Mouse (Mus musculus): ENCODE measurements around the gene Tnpo1. TPM values are rescaled to one million over a fixed set of nuclear protein-coding genes. Genes with fewer than 3 reads are reported as not detected.

Tnpo1 gene
- polyA plus RNA-seq, 1 experiment from 2014 or later = 24.5 TPM

- Histone ChIP-seq H3K4me1 (replicated peaks; ENCODE audit: control insufficient read depth, insufficient read depth, low read length) (no peaks in the 10 kb centered on the region), H3K27me3 (replicated peaks; ENCODE audit: control insufficient read depth, insufficient read depth, low read length) (no peaks in the 10 kb centered on the region), H3K4me2 (replicated peaks; ENCODE audit: low read depth) (no peak overlapping the region), H3K27ac (ENCODE audit: low read depth, low read length) (no peak overlapping the region), H3K9me3 (ENCODE audit: control insufficient read depth) (no peaks in the 10 kb centered on the region), H3K36me3 (ENCODE audit: control insufficient read depth, insufficient read depth) (peaks cover 3% of the 10 kb centered on the region; the same call in 1 of the 2 replicates), H3K9ac (ENCODE audit: low read depth, low read length) (no peak overlapping the region), H3K4me3 (ENCODE audit: low read depth, low read length) (no peak overlapping the region)
- TF ChIP-seq CTCF (IDR thresholded peaks at IDR 0.05; ENCODE audit: low read depth) = no peak
- ATAC-seq = no peak
- 43% methylated on average over 3 of the region's 3 CpGs for WGBS
Measured at GRCm38 (mm10) chr13:98922806-98923205, 3.4 kb downstream of the Tnpo1 start.

GRCm38 (mm10) chr13:98921276-98921675 lies 4.9 kb downstream of the Tnpo1 start:
- WGBS = 87% methylated on average over 7 of the region's 7 CpGs
- H3K4me1 ChIP-seq (replicated peaks; ENCODE audit: control insufficient read depth, insufficient read depth, low read length) = no peaks in the 10 kb centered on the region
- no peak overlapping the region for H3K27ac ChIP-seq (ENCODE audit: low read depth, low read length)
- H3K4me3 ChIP-seq (ENCODE audit: low read depth, low read length) = no peak overlapping the region
- TF ChIP-seq CTCF (IDR thresholded peaks at IDR 0.05; ENCODE audit: low read depth) = no peak
- no peaks in the 10 kb centered on the region for H3K9me3 ChIP-seq (ENCODE audit: control insufficient read depth)
- peaks cover 3% of the 10 kb centered on the region; the same call in 1 of the 2 replicates for H3K36me3 ChIP-seq (ENCODE audit: control insufficient read depth, insufficient read depth)
- no peak overlapping the region for H3K4me2 ChIP-seq (replicated peaks; ENCODE audit: low read depth)
- H3K27me3 ChIP-seq (replicated peaks; ENCODE audit: control insufficient read depth, insufficient read depth, low read length) = no peaks in the 10 kb centered on the region
- ATAC-seq = no peak
- no peak overlapping the region for H3K9ac ChIP-seq (ENCODE audit: low read depth, low read length)

GRCm38 (mm10) chr13:98920300-98920699 lies 5.9 kb downstream of the Tnpo1 start:
- Histone ChIP-seq H3K4me3 (ENCODE audit: low read depth, low read length) (no peak overlapping the region), H3K27ac (ENCODE audit: low read depth, low read length) (no peak overlapping the region), H3K9ac (ENCODE audit: low read depth, low read length) (no peak overlapping the region), H3K27me3 (replicated peaks; ENCODE audit: control insufficient read depth, insufficient read depth, low read length) (no peaks in the 10 kb centered on the region), H3K4me1 (replicated peaks; ENCODE audit: control insufficient read depth, insufficient read depth, low read length) (0 out of 2 replicates have a peak, but pooled peaks cover 3% of the 10 kb centered on the region), H3K9me3 (ENCODE audit: control insufficient read depth) (no peaks in the 10 kb centered on the region), H3K4me2 (replicated peaks; ENCODE audit: low read depth) (no peak overlapping the region), H3K36me3 (ENCODE audit: control insufficient read depth, insufficient read depth) (peaks cover 3% of the 10 kb centered on the region; the same call in 1 of the 2 replicates)
- WGBS = 65% methylated on average over 3 of the region's 3 CpGs
- ATAC-seq = no peak
- TF ChIP-seq CTCF (IDR thresholded peaks at IDR 0.05; ENCODE audit: low read depth) = no peak

GRCm38 (mm10) chr13:98919695-98920094 lies 6.5 kb downstream of the Tnpo1 start:
- TF ChIP-seq CTCF (IDR thresholded peaks at IDR 0.05; ENCODE audit: low read depth) = no peak
- ATAC-seq = no peak
- Histone ChIP-seq H3K9me3 (ENCODE audit: control insufficient read depth) (no peaks in the 10 kb centered on the region), H3K4me3 (ENCODE audit: low read depth, low read length) (no peak overlapping the region), H3K27ac (ENCODE audit: low read depth, low read length) (no peak overlapping the region), H3K9ac (ENCODE audit: low read depth, low read length) (no peak overlapping the region), H3K4me1 (replicated peaks; ENCODE audit: control insufficient read depth, insufficient read depth, low read length) (peaks cover 4% of the 10 kb centered on the region; the same call in 1 of the 2 replicates), H3K36me3 (ENCODE audit: control insufficient read depth, insufficient read depth) (peaks cover 3% of the 10 kb centered on the region; the same call in 1 of the 2 replicates), H3K27me3 (replicated peaks; ENCODE audit: control insufficient read depth, insufficient read depth, low read length) (no peaks in the 10 kb centered on the region), H3K4me2 (replicated peaks; ENCODE audit: low read depth) (no peak overlapping the region)
- WGBS = 77% methylated on average over 8 of the region's 8 CpGs

GRCm38 (mm10) chr13:98917851-98918250 lies 8.3 kb downstream of the Tnpo1 start:
- ATAC-seq = no peak

GRCm38 (mm10) chr13:98915591-98915990 lies 10.6 kb downstream of the Tnpo1 start:
- TF ChIP-seq CTCF (IDR thresholded peaks at IDR 0.05; ENCODE audit: low read depth) = no peak
- Histone ChIP-seq H3K9ac (ENCODE audit: low read depth, low read length) (no peak overlapping the region), H3K4me1 (replicated peaks; ENCODE audit: control insufficient read depth, insufficient read depth, low read length) (peaks cover 17% of the 10 kb centered on the region; the same call in 1 of the 2 replicates), H3K4me3 (ENCODE audit: low read depth, low read length) (no peak overlapping the region), H3K27me3 (replicated peaks; ENCODE audit: control insufficient read depth, insufficient read depth, low read length) (no peaks in the 10 kb centered on the region), H3K36me3 (ENCODE audit: control insufficient read depth, insufficient read depth) (0 out of 2 replicates have a peak, but pooled peaks cover 3% of the 10 kb centered on the region), H3K9me3 (ENCODE audit: control insufficient read depth) (no peaks in the 10 kb centered on the region), H3K27ac (ENCODE audit: low read depth, low read length) (no peak overlapping the region), H3K4me2 (replicated peaks; ENCODE audit: low read depth) (no peak overlapping the region)
- no peak for ATAC-seq
- 45% methylated on average over 4 of the region's 4 CpGs for WGBS

More at GRCm38 (mm10) chr13:98917851-98918250, 8.3 kb downstream of the Tnpo1 start:
- H3K4me2 ChIP-seq (replicated peaks; ENCODE audit: low read depth) = no peak overlapping the region
- no peaks in the 10 kb centered on the region for H3K27me3 ChIP-seq (replicated peaks; ENCODE audit: control insufficient read depth, insufficient read depth, low read length)
- 63% methylated on average over 2 of the region's 2 CpGs for WGBS
- H3K4me3 ChIP-seq (ENCODE audit: low read depth, low read length) = no peak overlapping the region
- no peak overlapping the region for H3K27ac ChIP-seq (ENCODE audit: low read depth, low read length)
- peaks cover 3% of the 10 kb centered on the region; the same call in 1 of the 2 replicates for H3K36me3 ChIP-seq (ENCODE audit: control insufficient read depth, insufficient read depth)
- H3K4me1 ChIP-seq (replicated peaks; ENCODE audit: control insufficient read depth, insufficient read depth, low read length) = peaks cover 17% of the 10 kb centered on the region; the same call in 1 of the 2 replicates
- no peak for TF ChIP-seq CTCF (IDR thresholded peaks at IDR 0.05; ENCODE audit: low read depth)
- no peak overlapping the region for H3K9ac ChIP-seq (ENCODE audit: low read depth, low read length)
- no peaks in the 10 kb centered on the region for H3K9me3 ChIP-seq (ENCODE audit: control insufficient read depth)
